Mouse (Mus musculus) gastrocnemius, adult 8-10 months (tissue): ENCODE results near the gene Phb2. TPM values are rescaled to one million over a fixed set of nuclear protein-coding genes. Genes with fewer than 3 reads are reported as not detected.

ENCODE experiments used
- DNase-seq, 2 experiments: peaks; one replicate each; pipeline ENCODE4 v3.0.0; 2022; ENCODE audit warnings: low spot score in 2 of 2
- microRNA-seq: library from miRNA; unstranded; fragments of <30 nt; microRNA quantifications from one replicate; pipeline ENCODE4 v1.2.0, GENCODE M21; 2022
- total RNA-seq, 4 experiments: library from RNA; stranded (reverse); gene quantifications; 2 replicates each; pipeline ENCODE4 v1.2.4; 2022

Gene Phb2
- total RNA-seq, 4 experiments from 2014 or later: 140 to 157 (median 153) TPM

DNA sequence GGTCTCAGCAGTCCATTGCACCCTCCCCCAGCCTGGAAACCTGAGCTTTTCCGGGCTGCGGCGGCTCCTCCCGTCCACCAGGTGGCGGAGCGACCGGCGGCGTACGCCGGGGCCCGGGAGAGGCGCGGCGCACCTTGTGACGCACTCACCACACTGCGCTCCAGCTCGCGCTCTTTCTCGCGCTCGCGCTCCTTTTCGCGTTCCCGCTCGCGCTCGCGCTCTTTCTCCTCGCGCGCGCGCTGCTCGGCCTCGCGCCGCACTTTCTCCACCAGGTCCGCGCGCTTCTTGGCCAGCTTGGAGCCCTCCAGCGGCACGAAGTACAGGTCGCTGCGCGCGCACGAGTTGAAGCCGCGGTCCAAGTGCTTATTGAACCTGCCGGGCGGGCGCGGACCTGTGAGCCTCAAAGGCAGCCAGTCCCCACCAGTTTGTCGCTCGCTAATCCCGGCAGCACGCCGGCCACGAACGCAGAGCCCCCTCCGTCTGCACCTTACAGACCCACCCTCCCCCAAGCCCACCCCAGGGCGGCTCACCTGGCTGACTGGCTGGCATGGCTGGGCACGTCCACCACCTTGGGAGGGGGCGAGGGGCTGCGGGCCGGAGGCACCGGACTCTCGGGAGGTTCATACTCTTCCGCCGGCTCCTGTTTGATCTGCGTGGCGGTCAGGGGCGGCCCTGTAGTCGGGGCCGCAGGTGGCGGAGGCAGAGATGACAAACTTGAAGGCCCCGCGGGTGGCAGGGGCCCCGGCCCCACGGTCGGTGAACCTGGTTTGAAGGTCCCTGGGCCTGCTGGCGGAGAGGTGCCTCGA lies 33.6 kb downstream of the Phb2 start:
- DNase-seq: peak; percentile 87 to 93

DNA sequence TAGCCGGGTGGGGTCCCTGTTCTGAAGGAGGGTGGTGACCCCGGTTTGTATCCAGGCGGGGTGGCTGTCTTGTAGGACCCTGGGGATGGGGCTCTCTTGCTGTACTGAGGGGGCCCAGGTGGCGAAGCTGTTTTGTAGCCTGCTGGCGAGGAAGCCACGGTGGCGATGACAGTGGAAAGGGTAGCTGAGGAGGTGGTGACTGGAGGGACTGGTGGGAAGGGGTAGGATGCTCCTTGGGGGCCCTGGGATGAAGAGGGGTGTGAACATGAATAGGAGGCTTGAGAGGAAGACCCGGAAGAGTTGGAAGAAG lies 34.1 kb downstream of the Phb2 start:
- no peak for DNase-seq

DNA sequence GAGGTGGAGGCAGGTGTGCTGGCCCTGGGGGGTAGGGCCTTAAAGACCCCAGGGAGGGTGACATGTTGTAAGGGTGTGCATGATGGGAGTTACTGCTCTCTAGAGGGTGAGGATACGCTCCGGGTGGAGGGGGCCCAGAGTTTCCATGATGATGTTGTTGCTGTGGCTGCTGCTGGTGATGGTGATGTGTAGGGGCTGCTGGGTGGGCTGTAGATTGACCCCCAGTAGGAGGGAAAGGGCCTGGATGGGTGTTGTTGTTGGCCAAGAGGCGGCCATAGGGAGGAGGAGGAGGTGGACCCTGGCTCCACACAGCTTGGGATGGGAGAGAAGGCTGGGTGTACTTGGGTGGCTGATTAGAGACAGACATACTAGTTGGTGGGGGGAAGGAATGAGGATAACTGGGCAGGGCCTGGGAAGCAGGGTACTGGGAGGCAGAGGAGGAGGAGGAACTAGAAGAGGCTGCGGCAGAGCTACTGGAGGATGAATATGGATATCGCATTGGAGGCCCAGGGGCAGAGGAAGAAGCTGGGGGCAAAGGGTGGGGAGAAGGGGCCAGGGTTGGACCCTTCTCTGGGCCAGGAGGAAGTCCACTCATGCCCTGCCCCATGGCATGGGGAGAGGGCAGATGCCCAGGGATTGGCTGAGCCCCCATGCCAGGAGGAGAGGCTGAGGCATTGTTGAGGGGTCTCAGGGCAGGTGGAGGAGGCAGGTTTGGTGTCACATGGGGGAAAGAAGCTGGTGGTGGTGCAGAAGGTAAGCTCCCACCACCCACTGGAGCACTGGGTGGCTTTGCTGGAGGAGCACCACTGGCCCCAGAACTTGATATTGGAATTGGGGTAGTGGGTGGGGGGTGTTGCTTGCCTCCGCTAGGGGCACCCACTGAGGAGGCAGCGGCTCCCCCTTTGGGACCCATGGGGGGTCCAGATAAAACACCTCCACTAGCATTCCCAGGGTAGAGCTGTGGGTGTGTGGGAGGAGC lies 34.8 kb downstream of the Phb2 start:
- no peak for DNase-seq

DNA sequence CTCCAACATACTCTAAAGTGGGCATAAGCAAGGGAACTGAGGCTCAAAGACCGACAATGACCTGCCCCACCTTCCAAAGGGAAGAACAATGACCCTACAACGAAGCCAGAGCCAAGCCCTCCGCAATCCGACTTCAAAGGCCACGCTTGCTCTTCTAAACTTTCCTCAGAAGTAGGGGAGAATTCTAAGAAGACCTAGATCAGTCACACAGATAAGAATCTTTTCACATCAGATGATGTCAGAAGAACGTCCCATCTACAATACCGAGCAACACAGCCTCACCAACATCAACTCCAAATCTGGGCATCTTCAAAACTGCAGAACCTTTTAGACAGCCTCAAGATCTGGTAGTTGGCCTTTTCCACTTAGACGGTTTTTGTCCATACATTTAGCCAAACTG lies 38.3 kb downstream of the Phb2 start:
- no peak for DNase-seq

DNA sequence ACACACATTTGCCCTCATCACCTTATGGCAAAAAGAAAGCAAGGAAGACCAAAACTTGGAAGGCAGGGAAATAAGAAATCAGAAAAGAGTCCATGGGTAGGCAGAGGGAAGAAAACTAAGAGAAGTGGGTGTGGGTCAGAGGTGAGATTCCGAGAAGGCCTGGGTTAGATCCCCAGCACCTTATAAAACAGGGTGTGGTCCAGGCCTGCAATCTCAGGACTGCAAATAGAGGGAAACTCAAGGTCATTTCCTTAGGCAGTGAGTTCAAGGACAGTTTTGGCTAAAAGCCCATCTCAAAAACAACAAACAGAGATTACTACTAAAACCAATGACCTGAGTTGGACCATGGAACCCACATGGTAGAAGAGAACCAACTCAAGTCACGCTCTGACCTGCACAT lies 41.7 kb downstream of the Phb2 start:
- no peak for DNase-seq

DNA sequence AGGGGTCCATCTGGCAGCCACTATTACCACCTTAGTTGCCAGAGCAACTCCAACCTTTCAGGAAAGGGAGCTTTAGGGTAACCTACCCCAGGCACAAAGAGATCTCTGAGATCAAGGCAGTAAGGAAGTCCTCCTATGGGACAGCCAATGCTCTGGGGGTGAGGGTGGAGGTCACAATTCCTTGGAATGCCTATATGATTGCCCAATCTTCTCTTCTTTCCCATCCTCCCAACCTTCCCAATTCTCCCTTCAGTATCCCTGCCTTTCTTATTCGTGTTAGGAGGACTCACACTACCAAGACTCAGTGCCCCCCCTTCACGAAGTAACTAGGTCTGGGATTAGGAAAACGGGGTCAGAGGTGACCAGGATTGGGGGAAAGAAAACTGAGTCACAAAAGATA lies 43.2 kb downstream of the Phb2 start:
- no peak for DNase-seq

DNA sequence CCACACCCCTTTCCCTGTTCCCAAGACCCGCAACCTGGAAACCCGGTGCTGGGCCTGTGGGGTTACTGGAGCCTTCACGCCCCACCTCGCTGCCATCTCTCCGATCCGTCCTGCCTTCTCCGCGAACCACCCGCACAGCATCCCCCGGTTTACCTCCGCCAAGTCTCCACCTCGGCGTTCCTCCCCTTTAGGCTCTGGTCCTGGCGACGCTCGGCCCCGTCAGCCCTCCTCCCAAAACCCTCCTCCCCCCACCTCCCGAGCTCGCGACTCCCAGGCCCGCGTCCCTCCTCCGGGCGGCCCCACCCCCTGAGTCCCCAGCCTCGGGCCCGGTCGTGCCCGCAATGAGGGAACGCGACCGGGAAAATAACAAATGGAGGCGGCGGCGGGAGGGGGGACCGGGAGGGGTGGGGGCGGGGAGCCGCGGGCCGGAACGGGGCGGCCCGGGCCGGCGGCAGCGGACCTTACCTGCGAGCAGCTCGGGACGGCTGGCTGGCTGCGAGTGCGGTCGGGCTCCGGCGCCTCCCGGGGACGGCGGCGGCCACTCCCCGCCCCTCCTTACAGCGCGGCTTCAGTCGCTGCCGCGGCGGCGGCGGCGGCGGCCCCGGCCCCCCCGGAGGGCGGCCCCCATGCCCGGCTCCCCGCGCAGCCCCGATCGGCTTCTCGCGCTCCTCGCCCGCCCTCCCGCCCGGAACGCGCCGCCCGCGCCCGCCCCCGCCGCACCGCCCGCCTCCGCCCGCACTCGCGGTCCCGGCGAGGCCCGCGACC lies 43.9 kb downstream of the Phb2 start, which contains the start of the genes Gm45234 and Atn1:
Gm45234 (minus strand) TSS at position 191 of the 765 bp plus-strand sequence.
Atn1 (minus strand) TSS at position 694 of the 765 bp plus-strand sequence.
- DNase-seq: peak in 1 of 2 experiments; percentile 56

DNA sequence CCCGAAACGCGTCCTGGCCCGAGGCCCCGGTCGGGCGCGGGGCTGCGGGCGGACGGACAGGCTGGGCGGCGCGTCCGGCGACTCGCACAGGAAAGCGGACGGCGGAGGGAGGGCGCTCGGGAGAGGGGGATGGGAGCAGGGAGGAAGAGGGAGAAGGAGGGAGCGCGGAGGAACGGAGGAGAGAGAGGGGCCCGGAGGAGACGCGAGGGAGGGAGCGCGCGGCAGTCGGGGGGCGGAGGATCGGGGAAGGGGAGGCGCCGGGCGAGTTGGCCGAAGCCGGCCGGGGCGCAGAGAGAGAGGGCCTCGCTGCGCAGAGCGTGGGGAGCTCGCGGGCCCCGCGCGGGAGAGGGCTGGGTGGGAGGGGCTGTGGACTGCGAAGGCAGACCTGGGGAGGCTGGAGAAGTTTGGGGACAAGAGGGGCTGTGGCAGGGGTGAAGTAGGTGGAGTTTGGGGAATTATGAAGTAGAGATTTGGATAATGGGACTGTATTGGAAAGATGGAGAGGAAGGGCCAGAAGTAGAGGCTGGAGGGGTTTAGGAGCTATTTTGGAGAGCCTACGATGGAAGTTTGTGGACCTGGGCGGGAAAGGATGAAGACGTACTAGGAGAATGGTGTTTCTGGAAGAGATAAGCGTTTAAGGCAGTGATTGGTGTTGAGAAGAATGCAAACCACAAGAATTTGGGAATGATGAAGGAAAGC lies 44.7 kb downstream of the Phb2 start:
- DNase-seq: peak; percentile 63 to 71

DNA sequence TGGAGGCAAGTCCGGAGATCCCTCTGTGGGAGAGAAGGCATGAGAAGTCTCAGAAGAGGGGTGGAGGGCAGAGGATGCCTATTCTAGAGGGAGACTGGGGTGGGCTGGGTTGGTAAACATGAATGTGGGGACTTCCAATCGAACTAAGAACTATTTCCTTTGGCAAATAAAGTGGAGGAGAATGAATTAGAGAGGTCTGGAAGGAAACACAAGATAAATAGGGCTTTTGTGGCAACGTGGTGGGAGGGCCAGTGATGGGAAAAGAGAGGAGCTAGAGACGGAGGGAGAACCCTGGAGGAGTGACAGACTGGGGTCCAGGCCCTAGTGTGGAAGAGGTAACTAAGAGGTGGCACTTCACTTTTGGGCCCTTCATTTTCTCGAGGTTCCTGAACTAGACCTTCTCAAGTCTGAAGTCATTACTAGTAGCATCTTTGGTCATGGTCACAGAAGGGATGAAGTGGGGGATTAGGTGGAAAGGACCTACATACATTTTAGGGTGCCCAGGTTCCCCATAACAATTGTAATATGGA lies 45.3 kb downstream of the Phb2 start:
- DNase-seq: no peak

DNA sequence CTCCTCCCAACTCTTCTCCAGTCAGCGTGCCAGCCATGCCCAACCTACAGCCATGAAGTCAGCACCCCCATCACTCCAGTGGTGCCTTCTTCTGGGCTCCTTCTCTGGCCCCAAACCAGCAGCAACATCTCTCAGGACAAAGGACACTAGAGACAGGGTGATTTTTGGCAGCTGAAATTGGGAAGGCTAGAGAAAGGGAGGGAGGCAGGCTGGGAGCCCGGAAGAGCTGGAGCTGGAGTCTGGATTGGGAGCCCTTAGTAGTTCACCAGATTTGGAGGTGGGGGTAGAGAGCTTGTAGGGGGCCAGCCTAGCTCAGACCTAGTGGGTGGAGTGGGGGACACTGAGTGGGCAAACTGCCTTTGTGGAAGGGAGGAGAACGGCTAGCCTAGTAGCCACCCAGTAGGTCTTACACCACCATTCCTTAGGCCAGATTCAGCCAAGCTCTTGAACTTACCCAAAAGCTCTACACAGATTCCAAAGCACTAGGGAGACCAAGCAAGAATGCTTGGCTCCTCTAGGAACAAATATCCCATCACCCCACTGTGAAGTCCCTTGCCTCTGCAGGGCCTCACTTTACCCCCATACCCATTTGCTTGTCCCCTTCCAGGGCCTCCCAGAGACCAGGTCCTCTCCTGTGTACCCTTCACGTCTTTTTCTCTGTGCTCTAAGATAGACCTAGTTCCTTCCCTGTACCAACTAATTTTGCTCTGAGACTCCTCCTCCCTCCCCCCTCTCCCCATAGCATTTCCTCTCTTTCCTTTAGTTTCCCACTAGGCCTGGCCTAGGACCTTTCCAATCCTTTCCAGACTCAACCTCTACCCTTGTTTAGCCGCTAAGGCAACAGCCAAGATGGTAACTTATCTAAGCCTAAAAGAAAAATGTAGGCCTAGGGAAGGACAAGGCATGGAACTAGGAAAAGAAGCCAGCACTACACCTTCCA lies 46.0 kb downstream of the Phb2 start:
- peak in 1 of 2 experiments; percentile 24 for DNase-seq

DNA sequence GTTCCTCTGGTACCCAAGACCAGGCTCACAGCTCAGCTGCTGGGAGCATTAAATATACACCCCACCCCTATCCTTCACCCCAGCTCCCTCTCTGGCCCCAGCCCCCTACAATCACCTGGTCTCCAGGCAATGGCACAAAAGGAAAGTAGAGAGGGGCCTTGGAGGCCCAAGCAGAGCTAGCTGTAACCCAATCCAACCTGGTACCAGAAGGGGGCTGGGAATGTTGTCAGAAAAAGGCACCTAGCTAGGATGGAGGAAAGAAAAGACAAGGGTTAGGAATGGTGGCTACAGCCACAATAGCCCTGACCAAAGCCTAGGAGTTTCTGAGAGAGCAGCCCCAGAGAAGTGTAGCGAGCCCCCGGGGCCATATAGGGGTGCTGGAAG lies 46.7 kb downstream of the Phb2 start:
- DNase-seq: no peak

DNA sequence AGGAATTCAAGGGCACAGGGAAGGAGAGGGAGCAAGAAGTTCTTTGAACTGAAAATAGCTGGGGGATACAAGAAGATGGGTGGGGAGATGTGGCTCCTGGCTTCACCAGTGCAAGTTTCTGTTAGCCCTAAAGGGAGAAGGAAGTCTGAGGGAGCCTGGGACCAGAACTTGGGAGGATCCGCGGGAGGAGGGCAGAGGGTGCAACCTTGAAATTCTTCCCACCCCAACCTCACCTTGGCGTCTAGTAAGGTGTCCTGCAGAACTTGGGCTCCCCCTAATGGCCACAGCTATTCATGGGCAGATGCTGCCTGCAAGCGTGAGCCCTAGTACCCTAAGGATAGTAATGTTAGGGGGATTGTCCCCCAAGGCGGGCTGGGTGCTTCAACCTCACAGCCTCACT lies 47.1 kb downstream of the Phb2 start:
- peak; percentile 75 to 77 for DNase-seq

DNA sequence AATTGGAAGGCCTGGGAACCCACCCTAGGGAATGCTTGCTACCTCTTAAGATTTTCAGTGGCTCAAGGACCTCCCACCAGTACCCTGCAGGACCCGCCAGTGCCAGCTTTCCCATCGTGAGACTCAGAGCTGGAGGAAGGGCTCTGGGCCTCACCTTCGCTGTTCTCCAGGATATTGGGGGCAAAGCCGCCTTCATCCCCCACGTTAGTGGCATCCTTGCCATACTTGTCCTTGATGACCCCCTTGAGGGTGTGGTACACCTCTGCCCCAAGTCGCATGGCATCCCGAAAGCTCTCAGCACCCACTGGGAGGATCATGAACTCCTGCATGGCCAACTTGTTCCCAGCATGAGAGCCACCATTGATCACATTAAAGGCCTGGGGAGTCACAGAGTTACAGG lies 53.8 kb downstream of the Phb2 start:
- no peak for DNase-seq

Small RNA genes lying within 50 kb of the gene (microRNA-seq; reads per million reads assigned to microRNA genes)
- gene Mir141 (not detected), gene Mir200c (6.7 reads per million)

Other genes with a start within 250 kb of the Phb2 start
- 1 to 10 TPM in 1 of 4 experiments, under 1 TPM in 3; 0.27 to 1.2 (median 0.48) TPM for gene Clstn3, start 247.5 kb upstream of the Phb2 start, total RNA-seq
- under 1 TPM in 3 of 4 experiments, not detected in 1; 0.34 to 0.51 (median 0.45) TPM for gene C1rl, start 219.2 kb upstream of the Phb2 start, total RNA-seq
- 1 to 10 TPM; 3.6 to 7.5 (median 5.5) TPM for gene C1ra, start 199.9 kb upstream of the Phb2 start, total RNA-seq
- 10 to 100 TPM in 3 of 4 experiments, 1 to 10 TPM in 1; 8.4 to 20.8 (median 14.2) TPM for gene C1s1, start 170.0 kb upstream of the Phb2 start, total RNA-seq
- 1 to 10 TPM in 1 of 4 experiments, under 1 TPM in 3; 0.46 to 1.2 (median 0.69) TPM for gene C1rb, start 142.0 kb upstream of the Phb2 start, total RNA-seq
- under 1 TPM; 0.44 to 0.70 (median 0.51) TPM for gene C1s2, start 76.3 kb upstream of the Phb2 start, total RNA-seq
- 10 to 100 TPM; 12.6 to 18.1 (median 15.6) TPM for gene Lpcat3, start 49.3 kb upstream of the Phb2 start, total RNA-seq
- gene Emg1, start 158 bp upstream of the Phb2 start, total RNA-seq: 10 to 100 TPM; 62.1 to 74.4 (median 66.1) TPM
- 1 to 10 TPM in 3 of 4 experiments, under 1 TPM in 1; 0.80 to 2.0 (median 1.2) TPM for gene Ptpn6, start 26.4 kb downstream of the Phb2 start, total RNA-seq
- gene Grcc10, start 29.0 kb downstream of the Phb2 start, total RNA-seq: 100 to 1,000 TPM; 146 to 173 (median 164) TPM
- gene Gm45234, start 43.7 kb downstream of the Phb2 start, total RNA-seq: not detected
- gene Atn1, start 44.2 kb downstream of the Phb2 start, total RNA-seq: 10 to 100 TPM; 41.9 to 59.4 (median 49.2) TPM
- 1 to 10 TPM in 3 of 4 experiments, under 1 TPM in 1; 0.75 to 1.4 (median 1.1) TPM for gene Eno2, start 57.3 kb downstream of the Phb2 start, total RNA-seq
- not detected for gene Lrrc23, start 67.4 kb downstream of the Phb2 start, total RNA-seq
- gene Spsb2, start 96.3 kb downstream of the Phb2 start, total RNA-seq: 1 to 10 TPM; 1.9 to 4.1 (median 2.9) TPM
- gene Tpi1, start 102.0 kb downstream of the Phb2 start, total RNA-seq: 1,000 to 10,000 TPM; 2,418 to 2,798 (median 2,572) TPM
- gene Usp5, start 117.1 kb downstream of the Phb2 start, total RNA-seq: 10 to 100 TPM; 44.3 to 48.1 (median 45.2) TPM
- gene Cdca3, start 117.2 kb downstream of the Phb2 start, total RNA-seq: under 1 TPM; 0.31 to 0.51 (median 0.37) TPM
- 1 to 10 TPM in 2 of 4 experiments, under 1 TPM in 2; 0.70 to 1.1 (median 1.0) TPM for gene Gnb3, start 127.9 kb downstream of the Phb2 start, total RNA-seq
- 1 to 10 TPM; 2.0 to 4.5 (median 3.3) TPM for gene P3h3, start 145.4 kb downstream of the Phb2 start, total RNA-seq
- not detected for gene Gpr162, start 151.6 kb downstream of the Phb2 start, total RNA-seq
- under 1 TPM in 1 of 4 experiments, not detected in 3; 0.11 TPM for gene Cd4, start 175.9 kb downstream of the Phb2 start, total RNA-seq
- under 1 TPM in 1 of 4 experiments, not detected in 3; 0.31 TPM for gene Lag3, start 199.4 kb downstream of the Phb2 start, total RNA-seq
- 10 to 100 TPM; 64.6 to 83.2 (median 76.8) TPM for gene Ptms, start 207.8 kb downstream of the Phb2 start, total RNA-seq
- gene Mlf2, start 219.1 kb downstream of the Phb2 start, total RNA-seq: 100 to 1,000 TPM; 192 to 219 (median 202) TPM